Mouse (Mus musculus) activated CD4-positive, CD25-positive, alpha-beta regulatory T cell (primary cell): Measurements from ENCODE around the gene Dnase1l3. TPM values are rescaled to one million over a fixed set of nuclear protein-coding genes. Genes with fewer than 3 reads are reported as not detected.

Experiments used
- polyA plus RNA-seq, 2 experiments: library from polyadenylated mRNA; unstranded; fragments of 100-300 nt; shearing (Covaris generic); gene quantifications; one replicate each; pipeline ENCODE4 v1.2.1; 2017

Gene Dnase1l3
- polyA plus RNA-seq: 1 to 10 TPM in 1 of 2 experiments, under 1 TPM in 1; 0.56 to 1.7 TPM

DNA sequence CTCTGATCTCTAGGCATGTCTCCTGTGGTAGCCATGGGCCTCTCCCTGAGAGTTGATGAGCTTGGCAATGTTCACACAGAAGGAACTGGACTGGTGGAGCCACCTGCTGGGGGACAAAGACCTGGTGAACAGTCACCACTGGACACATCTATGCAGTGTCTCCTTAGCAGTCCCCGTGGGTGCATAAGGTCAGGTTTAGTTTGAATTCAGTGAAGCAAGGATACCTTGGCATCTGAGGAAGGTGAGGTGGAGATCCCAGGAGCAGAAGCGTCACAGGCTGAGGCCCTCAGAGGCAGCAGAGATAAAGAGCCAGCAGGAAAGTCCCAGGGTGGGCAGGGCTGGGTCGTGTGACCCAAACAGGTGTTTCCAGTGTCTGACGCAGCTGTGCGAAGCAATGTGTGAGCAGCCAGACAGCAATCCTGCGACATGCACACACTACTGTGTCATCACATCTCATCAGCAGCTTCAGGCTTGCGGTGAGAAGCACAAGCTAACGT is at the start of gene Dnase1l3:
Dnase1l3 (minus strand) TSS at position 303 of the 497 bp plus-strand sequence.

DNA sequence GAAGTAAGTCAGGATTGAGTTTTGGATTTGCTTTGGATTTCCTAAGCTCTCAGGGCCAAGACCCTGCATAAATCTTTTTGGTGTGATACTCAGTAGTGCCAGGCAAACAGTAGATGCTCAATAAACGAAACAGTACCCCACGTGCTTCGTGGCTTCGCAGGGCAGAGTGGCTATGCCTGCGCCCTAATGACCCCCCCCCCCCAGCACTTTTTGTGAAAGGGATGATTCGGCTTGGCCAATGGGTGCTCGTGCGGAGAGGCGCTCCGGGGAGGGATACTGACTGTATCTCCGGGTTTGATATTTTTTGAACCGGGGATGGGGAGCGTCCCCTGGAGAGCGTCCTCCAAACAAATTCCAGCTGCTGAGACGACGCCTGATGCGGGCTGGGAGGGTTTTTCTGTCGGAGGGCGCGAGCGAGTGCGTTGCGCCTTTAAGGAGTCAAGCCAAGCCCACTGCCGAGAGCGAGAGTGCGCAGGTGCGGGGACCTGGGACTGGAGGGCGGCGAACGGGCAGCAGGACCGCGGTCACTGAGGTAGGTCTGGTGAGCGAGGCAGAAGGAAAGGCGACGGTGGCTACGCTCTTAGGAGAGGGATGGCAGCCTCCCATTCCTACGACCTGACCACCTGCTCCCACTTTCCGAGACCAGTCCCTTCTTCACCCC is 8.2 kb upstream of the Dnase1l3 start, which contains the start of gene Abhd6:
Abhd6 (plus strand) TSS at position 471 of the 661 bp plus-strand sequence.

DNA sequence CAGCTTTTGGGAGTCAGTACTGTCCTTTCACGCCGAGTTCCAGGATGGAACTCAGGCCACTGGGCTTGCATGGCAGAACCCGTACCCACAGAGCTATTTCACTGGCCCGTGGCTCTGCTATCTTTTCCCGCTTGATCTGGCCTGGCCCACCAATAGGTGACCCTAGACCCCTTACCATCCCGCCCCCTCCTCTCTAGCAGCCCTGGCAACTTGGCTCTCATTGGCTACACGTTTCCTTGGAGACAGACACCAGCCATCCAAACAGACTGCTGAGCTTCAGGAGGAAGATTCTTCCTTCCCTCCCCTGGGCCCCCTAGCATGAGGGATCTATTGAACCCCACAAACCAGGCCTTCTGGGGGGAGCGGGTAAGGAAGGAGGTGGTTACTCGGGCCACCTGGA is 37.3 kb downstream of the Dnase1l3 start, which contains the start of gene Gm45521:
Gm45521 (plus strand) TSS at position 240 of the 400 bp plus-strand sequence.

Other genes starting within 250 kb of the Dnase1l3 start
- gene Gm26661, start 203.0 kb downstream of the Dnase1l3 start, polyA plus RNA-seq: not detected
- 10 to 100 TPM in 1 of 2 experiments, 1 to 10 TPM in 1; 5.4 to 17.3 TPM for gene Flnb, start 176.6 kb downstream of the Dnase1l3 start, polyA plus RNA-seq
- under 1 TPM in 1 of 2 experiments, not detected in 1; 0.36 TPM for gene Gm45521, start 37.3 kb downstream of the Dnase1l3 start, polyA plus RNA-seq
- gene Abhd6, start 8.3 kb upstream of the Dnase1l3 start, polyA plus RNA-seq: 10 to 100 TPM; 17.8 to 19.3 TPM
- gene Rpp14, start 85.8 kb upstream of the Dnase1l3 start, polyA plus RNA-seq: 10 to 100 TPM; 30.3 to 47.2 TPM
- gene Pxk, start 103.6 kb upstream of the Dnase1l3 start, polyA plus RNA-seq: 10 to 100 TPM; 62.1 to 66.7 TPM
- 100 to 1,000 TPM; 141 to 195 TPM for gene Pdhb, start 178.5 kb upstream of the Dnase1l3 start, polyA plus RNA-seq
- gene Kctd6, start 219.6 kb upstream of the Dnase1l3 start, polyA plus RNA-seq: 10 to 100 TPM; 10.7 to 19.0 TPM